Mouse (Mus musculus) liver, postnatal 0 days (tissue): Measurements from ENCODE around the gene U2af1l4. TPM values are rescaled to one million over a fixed set of nuclear protein-coding genes. Genes with fewer than 3 reads are reported as not detected.
A peak's percentile ranks its signal among the peaks of the same experiment; 100 is the strongest.

Experiments
- ATAC-seq: fragments of 200-750 bp; cut with Nextera tagmentation; 2 replicates; pipeline ENCODE4 v1.8.0; 2017; ENCODE audit warnings: mild to moderate bottlenecking, moderate library complexity
- DNase-seq: peaks from one replicate; pipeline ENCODE4 v3.0.0-alpha.2; 2016
- H3K27ac ChIP-seq: fragments of 300-500 bp; sonication (generic); 2 replicates; pipeline ENCODE4 v1.5.1; 2014; ENCODE audit warnings: antibody characterized with exemption, moderate library complexity, mild to moderate bottlenecking, low read depth
- H3K27me3 ChIP-seq: fragments of 300-500 bp; sonication (generic); 2 replicates; pipeline ENCODE4 v1.6.1; 2014; ENCODE audit warnings: low read length, control low read depth, mixed read lengths; ENCODE audit not compliant: insufficient read depth
- H3K36me3 ChIP-seq: fragments of 300-500 bp; sonication (generic); replicated peaks from 2 replicates; pipeline ENCODE4 v1.6.1; 2014; ENCODE audit warnings: mild to moderate bottlenecking, control low read depth, low read length, moderate library complexity, mixed read lengths; ENCODE audit not compliant: insufficient read depth
- H3K4me1 ChIP-seq: fragments of 300-500 bp; sonication (generic); 2 replicates; pipeline ENCODE4 v1.6.1; 2014; ENCODE audit warnings: antibody characterized with exemption, mild to moderate bottlenecking, control low read depth; ENCODE audit not compliant: insufficient read depth
- H3K4me2 ChIP-seq: fragments of 300-500 bp; sonication (generic); 2 replicates; pipeline ENCODE4 v1.6.1; 2014; ENCODE audit warnings: low read depth, mild to moderate bottlenecking, low read length, moderate library complexity, mixed read lengths
- H3K4me3 ChIP-seq: fragments of 300-500 bp; sonication (generic); 2 replicates; pipeline ENCODE4 v1.5.1; 2014; ENCODE audit warnings: low read depth, low read length
- H3K9ac ChIP-seq: fragments of 300-500 bp; sonication (generic); replicated peaks from 2 replicates; pipeline ENCODE4 v1.6.1; 2014; ENCODE audit warnings: mild to moderate bottlenecking, moderate library complexity
- H3K9me3 ChIP-seq: fragments of 300-500 bp; sonication (generic); 2 replicates; pipeline ENCODE4 v1.6.1; 2016; ENCODE audit warnings: mild to moderate bottlenecking, control low read depth, low read length, mixed read lengths
- CTCF ChIP-seq: sonication (generic); IDR thresholded peaks from 2 replicates; pipeline ENCODE4 v1.5.1; 2016; ENCODE audit warnings: antibody characterized with exemption, low read depth
- EP300 ChIP-seq: IDR thresholded peaks from 2 replicates; pipeline ENCODE4 v1.6.1; 2016; ENCODE audit warnings: antibody characterized with exemption, low read depth, mild to moderate bottlenecking
- WGBS: fragments of 180-500 bp; shearing (Covaris S2); extraction: QIAGEN DNeasy Blood & Tissue Kit; methylation state at CpG from one replicate; pipeline ENCODE4 v1.1.7; 2014; ENCODE audit not compliant: insufficient replicate concordance; 5-methylcytosine and 5-hydroxymethylcytosine counted together
- polyA plus RNA-seq: library from polyadenylated mRNA; unstranded; fragments of >200 nt; fragmentation: Nextera tagmentation; extraction: Ambion mirVana; gene quantifications from 2 replicates; pipeline ENCODE4 v1.2.1, GENCODE M21; 2015

U2af1l4 gene
- polyA plus RNA-seq, 1 experiment from 2014 or later: 34.4 TPM

- DNase-seq (no peak), ATAC-seq (no peak)
- Histone ChIP-seq H3K36me3 (peaks cover 22% of the 10 kb centered on the region), H3K4me3 (peak overlapping the region; percentile 58; the same call in 1 of the 2 replicates), H3K9me3 (no peaks in the 10 kb centered on the region), H3K27ac (no peak overlapping the region), H3K27me3 (no peaks in the 10 kb centered on the region), H3K9ac (peak overlapping the region; percentile 31; the same call in 1 of the 2 replicates), H3K4me2 (peak overlapping the region; percentile 80), H3K4me1 (peaks cover 26% of the 10 kb centered on the region)
- TF ChIP-seq CTCF (no peak), EP300 (no peak)
- 84% methylated on average over 13 of the region's 13 CpGs for WGBS
Measured at GRCm38 (mm10) chr7:30557901-30558514, 5.1 kb upstream of the U2af1l4 start.

GRCm38 (mm10) chr7:30558656-30559442, 4.3 kb upstream of the U2af1l4 start:
- Histone ChIP-seq H3K9ac (peak overlapping the region; percentile 60), H3K36me3 (peaks cover 22% of the 10 kb centered on the region), H3K4me3 (peak overlapping the region; percentile 58), H3K4me1 (peaks cover 20% of the 10 kb centered on the region), H3K27me3 (no peaks in the 10 kb centered on the region), H3K27ac (peak overlapping the region; percentile 55), H3K4me2 (peak overlapping the region; percentile 80), H3K9me3 (no peaks in the 10 kb centered on the region)
- WGBS: 8% methylated on average over 12 of the region's 12 CpGs
- no peak for DNase-seq
- ATAC-seq: peak; percentile 18
- TF ChIP-seq CTCF (no peak), EP300 (no peak)

GRCm38 (mm10) chr7:30559443-30559954, 3.6 kb upstream of the U2af1l4 start, which contains the start of gene Lin37:
Gene Lin37, minus strand, starts transcription at chr7:30559838.
- WGBS: under 1% methylated on average over 20 of the region's 20 CpGs
- Histone ChIP-seq H3K27me3 (no peaks in the 10 kb centered on the region), H3K27ac (peak within 1 kb of the TSS; percentile 55), H3K4me3 (peak within 1 kb of the TSS; percentile 58), H3K9me3 (no peaks in the 10 kb centered on the region), H3K9ac (peak within 1 kb of the TSS; percentile 60), H3K4me2 (peak within 1 kb of the TSS; percentile 80), H3K36me3 (peaks cover 22% of the 10 kb centered on the region), H3K4me1 (peaks cover 24% of the 10 kb centered on the region)
- DNase-seq (peak; percentile 92), ATAC-seq (peak; percentile 80)
- TF ChIP-seq EP300 (no peak), CTCF (no peak)

- no peak overlapping the region for H3K4me3 ChIP-seq
Measured at GRCm38 (mm10) chr7:30560296-30560695, 2.8 kb upstream of the U2af1l4 start.

GRCm38 (mm10) chr7:30562526-30563116, 480 bp upstream of the U2af1l4 start:
- H3K4me2 ChIP-seq: peak overlapping the region; percentile 93
- WGBS: under 1% methylated on average over 27 of the region's 27 CpGs
- no peaks in the 10 kb centered on the region for H3K27me3 ChIP-seq
- peaks cover 23% of the 10 kb centered on the region for H3K36me3 ChIP-seq
- H3K9ac ChIP-seq: peak overlapping the region; percentile 76
- H3K9me3 ChIP-seq: no peaks in the 10 kb centered on the region
- peak overlapping the region; percentile 73 for H3K4me3 ChIP-seq
- peaks cover 24% of the 10 kb centered on the region for H3K4me1 ChIP-seq
- no peak for TF ChIP-seq CTCF
- H3K27ac ChIP-seq: peak overlapping the region; percentile 65
- DNase-seq (no peak), ATAC-seq (no peak)

More at GRCm38 (mm10) chr7:30560296-30560695, 2.8 kb upstream of the U2af1l4 start:
- ATAC-seq (no peak), DNase-seq (no peak)
- no peaks in the 10 kb centered on the region for H3K27me3 ChIP-seq
- H3K4me1 ChIP-seq: peaks cover 24% of the 10 kb centered on the region
- WGBS: 67% methylated on average over 2 of the region's 2 CpGs
- H3K4me2 ChIP-seq: peak overlapping the region; percentile 80; the same call in 1 of the 2 replicates
- no peak overlapping the region for H3K9ac ChIP-seq
- TF ChIP-seq EP300 (no peak), CTCF (no peak)
- H3K36me3 ChIP-seq: peaks cover 20% of the 10 kb centered on the region
- peak overlapping the region; percentile 55; the same call in 1 of the 2 replicates for H3K27ac ChIP-seq
- H3K9me3 ChIP-seq: no peaks in the 10 kb centered on the region

GRCm38 (mm10) chr7:30563906-30564280, 792 bp downstream of the U2af1l4 start:
- Histone ChIP-seq H3K9ac (0 out of 2 replicates have a peak overlapping the region, but pooled peaks have one; percentile 23), H3K9me3 (no peaks in the 10 kb centered on the region), H3K4me1 (peaks cover 15% of the 10 kb centered on the region), H3K4me3 (peak overlapping the region; percentile 73), H3K27me3 (no peaks in the 10 kb centered on the region), H3K27ac (peak overlapping the region; percentile 95), H3K36me3 (peaks cover 30% of the 10 kb centered on the region), H3K4me2 (peak overlapping the region; percentile 74)
- ATAC-seq: no peak
- no peak for DNase-seq
- TF ChIP-seq EP300: no peak
- TF ChIP-seq CTCF: no peak
- WGBS: 32% methylated on average over 6 of the region's 6 CpGs
